Mouse (Mus musculus) erythroblast, embryonic 14.5 days (primary cell): Measurements from ENCODE around the gene Dlec1.

ENCODE experiments used
- GATA1 ChIP-seq: IDR thresholded peaks from 2 replicates; pipeline ENCODE4 v1.6.1; 2012; ENCODE audit warnings: low read length, inconsistent platforms, mixed read lengths
- TAL1 ChIP-seq: IDR thresholded peaks from 3 replicates; pipeline ENCODE4 v1.6.1; 2012; ENCODE audit warnings: low read length, inconsistent platforms, mixed read lengths

DNA sequence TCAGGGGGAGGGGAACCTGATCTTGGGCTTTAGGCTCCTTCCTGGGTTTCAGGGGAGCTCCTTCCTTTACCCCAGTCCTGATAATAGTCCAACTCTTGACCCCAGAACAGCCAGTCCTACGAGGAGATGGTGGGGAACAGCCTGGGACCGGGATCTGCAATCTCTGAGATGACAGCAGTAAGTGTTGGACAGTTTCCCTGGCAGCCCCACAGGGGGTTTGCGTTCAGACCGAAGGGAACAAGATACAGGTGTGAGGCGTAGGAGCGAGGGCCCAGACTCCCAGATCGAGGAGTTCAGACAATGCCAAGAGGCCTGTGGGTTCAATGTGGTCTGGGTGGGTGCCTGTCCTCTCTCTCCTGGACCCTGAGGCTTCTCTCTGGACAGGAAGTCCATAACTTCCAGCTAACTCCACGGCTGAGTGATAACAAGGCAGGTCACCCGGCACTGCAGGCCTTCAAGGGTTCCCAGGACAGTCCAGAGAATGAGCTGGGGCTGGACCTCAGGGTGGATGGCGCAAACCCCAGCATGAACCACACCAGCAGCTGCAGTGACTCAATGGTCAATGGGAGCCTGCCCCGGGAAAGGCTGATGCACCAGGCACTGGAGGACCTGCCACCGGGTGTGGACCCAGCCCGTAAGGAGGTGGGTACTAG lies 32.0 kb upstream of the Dlec1 start:
- TF ChIP-seq GATA1: no peak
- no peak for TF ChIP-seq TAL1
